Mouse (Mus musculus) heart, adult 9 months (tissue): ENCODE results near the gene Btf3l4.
A peak's percentile ranks its signal among the peaks of the same experiment; 100 is the strongest.

Experiments
- DNase-seq, 2 experiments: peaks; one replicate each; pipeline ENCODE4 v3.0.0; 2022; ENCODE audit warnings: low spot score in 2 of 2

Gene Btf3l4

DNA sequence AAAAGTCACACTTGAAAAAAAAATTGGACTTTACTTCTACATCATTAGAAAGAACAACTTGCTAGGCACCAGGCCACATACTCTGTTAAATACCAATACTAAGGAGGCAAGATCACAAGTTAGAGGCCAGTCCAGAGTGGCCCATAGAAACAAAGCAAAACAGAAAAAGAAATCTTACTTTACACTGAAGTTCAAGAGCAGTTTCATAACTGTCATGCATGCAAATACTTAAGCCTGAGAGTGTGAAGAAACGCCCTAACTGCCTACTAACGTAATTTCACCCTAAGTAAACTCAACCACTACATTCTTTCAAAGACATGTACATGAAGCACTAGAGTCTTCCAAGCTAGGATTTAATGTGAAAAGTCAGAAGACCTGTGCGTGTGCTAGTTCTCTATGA, 7.7 kb downstream of the Btf3l4 start:
- no peak for DNase-seq

DNA sequence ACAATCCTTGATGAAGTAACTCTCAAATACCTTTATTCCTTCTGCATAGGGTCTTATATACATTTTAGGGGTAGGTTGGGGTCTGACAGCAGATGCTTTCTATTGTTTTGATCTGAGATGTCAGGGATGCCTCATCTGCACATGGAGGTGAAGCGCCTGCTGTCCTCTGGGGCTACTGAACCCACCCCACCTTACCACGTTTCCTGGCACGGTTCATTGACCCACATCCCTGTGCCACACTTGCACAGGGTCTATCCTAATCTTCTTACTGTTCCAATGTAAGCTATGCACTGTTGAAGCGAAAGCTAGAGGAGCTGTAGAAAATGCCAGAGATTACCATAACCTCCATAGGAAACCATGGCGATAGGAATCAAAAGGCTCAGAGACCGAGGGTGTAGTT, 21.9 kb downstream of the Btf3l4 start:
- no peak for DNase-seq

- DNase-seq = no peak
Measured at GRCm38 (mm10) chr4:108811142-108811541, 22.3 kb downstream of the Btf3l4 start.

- no peak for DNase-seq
Measured at GRCm38 (mm10) chr4:108803535-108803934, 29.9 kb downstream of the Btf3l4 start.

DNA sequence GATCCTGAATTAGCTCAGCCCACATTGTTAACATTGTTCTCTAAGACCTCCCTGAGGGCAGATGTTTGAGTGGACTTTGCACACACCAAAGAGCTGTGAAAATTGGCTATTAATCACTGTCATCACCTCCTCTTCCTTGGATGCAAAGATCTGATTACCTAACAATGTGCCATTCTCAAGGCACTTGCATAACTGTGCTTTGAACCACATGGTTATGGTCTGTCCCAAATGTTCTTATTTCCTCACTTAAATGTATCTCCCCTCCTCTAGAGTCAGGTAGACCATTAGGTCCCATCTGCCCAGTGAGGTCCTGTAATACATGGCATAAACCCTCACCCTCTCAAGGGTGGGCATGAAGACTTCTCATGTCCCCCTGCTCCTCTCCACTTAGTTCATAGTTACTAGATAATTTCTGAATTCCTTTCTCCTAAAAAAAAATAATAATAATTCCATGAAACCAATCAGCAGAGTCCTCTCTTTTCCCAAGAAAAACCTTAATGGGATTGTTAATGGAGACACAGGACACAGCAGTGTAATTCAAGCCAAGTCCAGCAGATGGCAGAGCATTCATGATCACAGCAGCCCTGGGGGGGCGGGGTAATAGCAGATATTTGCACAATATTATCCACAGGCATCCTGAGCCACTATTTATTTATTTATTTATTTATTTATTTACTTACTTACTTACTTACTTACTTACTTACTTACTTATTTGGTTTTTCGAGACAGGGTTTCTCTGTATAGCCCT, 35.2 kb downstream of the Btf3l4 start:
- peak; percentile 45 to 66 for DNase-seq

GRCm38 (mm10) chr4:108796701-108797100, 36.7 kb downstream of the Btf3l4 start:
- peak in 1 of 2 experiments; percentile 31 for DNase-seq

DNA sequence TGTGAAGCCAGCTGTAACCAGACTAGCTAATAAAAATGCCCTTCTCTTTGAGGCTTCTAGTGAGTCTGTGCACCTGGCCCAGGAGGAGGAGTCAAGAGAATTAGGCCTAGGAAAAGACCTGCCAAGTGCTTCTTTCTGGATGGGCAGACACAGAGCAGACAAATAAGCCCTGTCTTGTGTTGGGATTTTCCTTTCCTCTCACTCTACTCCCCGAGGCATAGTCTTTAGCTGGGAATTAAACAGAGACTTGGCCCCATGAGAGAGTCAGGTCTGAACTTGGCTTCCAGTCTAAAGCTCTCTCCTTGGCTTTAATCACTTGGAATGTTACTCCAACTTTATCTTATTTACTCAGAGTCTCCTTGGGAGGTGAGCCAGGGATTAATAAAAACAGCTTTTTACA, 39.5 kb downstream of the Btf3l4 start:
- DNase-seq = peak; percentile 15 to 31

GRCm38 (mm10) chr4:108790507-108790906, 42.9 kb downstream of the Btf3l4 start:
- no peak for DNase-seq

DNA sequence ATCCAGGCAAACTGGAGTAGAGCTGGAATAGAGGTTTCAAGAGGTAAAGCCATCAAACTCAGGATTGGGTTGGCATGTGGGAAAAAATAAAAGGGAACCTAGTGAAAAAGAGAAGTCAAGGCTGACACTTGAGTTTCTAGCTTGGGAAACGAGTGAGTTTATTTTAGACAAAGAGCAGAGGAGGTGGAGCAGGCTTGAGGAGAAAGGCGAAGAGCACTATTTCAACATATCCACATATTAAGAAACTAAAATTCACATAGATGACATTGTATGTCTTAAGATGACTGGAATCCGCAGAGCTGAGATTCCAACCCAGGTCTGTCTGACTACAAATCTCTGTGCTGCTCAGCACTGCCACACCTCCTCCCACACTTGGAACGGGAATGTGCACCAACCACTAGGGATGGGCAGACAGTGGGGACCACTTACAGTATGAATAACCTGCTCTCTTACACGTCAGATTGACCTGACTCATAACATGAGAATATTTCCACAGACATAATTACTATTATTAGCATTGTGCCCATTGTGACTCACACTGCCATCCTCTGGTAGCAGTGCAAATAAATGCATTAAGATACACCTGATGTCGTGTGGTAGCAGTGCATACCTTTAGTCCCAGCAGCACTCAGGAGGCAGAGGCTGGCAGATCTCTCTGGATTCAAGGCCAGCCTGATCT, 44.0 kb downstream of the Btf3l4 start:
- DNase-seq = no peak

DNA sequence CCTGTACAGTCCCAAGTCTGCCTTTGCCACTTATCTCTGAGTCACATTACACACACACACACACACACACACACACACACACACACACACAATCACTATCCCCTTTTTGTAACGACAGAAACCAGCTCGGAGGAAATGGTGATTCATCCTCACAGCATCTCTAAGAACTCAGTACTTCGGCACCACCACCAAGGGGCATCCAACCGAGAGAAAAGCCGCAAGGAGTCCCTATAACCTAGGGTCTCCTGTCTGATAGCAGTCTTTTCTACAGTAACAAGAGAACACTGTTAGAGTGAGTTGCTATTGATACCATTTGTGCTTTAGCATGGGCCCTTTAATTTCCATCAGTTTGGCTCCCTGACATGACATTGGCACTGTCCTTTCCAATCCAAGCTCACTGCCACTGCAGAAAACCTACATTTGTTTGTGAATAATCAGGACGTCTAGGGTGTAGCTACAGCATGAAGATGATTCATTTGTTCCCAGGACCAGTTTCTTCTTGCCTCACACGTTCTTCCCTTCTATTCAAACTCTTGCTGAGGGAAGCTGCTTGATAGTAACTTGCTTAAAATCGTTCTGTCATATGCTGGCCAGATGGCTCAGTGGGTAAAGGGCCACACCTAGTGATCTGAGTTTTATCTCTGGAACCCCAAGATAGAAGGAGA, 50.9 kb downstream of the Btf3l4 start:
- DNase-seq = no peak

- no peak for DNase-seq
Measured at GRCm38 (mm10) chr4:108781596-108781995, 51.8 kb downstream of the Btf3l4 start.

GRCm38 (mm10) chr4:108780864-108781205, 52.6 kb downstream of the Btf3l4 start:
- DNase-seq = no peak

DNA sequence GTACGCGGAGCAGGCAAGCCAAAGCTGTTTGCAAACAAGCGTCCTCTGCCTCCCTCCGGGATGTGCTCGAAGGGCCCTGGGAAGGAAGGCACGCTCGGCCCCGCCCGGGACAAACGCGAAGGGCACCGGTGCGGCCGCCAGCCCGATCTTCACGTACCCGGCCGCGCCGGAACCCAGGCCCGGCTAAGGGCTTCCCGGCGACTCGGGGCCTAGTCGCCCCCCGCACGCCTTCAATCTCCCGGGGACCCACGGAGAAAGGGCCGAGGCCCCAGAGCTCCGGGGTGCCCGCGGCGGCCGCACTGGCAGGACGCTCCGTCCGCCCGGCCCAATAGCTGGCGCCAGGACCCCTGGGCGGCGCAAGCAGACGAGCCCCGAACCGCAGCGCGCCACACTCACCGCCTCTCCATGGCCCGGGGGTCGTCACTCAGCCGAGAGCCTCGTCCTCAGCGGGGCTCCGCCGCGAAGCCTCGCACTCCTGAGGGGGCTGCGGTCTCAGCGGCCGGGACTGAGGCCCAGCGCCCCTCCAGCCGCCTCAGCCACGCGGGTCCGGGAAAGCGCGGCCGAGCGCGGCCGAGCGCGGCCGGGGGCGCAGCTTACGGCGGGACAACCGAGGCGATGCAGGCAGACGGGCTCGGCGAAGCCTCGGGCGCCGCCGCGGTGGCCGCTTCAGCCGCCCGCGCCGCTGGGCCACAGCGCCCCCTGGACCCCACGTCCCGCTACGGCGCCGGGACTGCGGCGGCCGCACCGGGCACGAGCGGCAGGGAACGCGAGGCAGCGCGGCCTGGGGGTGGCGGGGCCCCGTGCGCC, 53.2 kb downstream of the Btf3l4 start, which contains the start of gene Zfyve9:
Gene Zfyve9, minus strand, starts transcription at position 742 of the 807 bp plus-strand sequence.
- DNase-seq = peak; percentile 73 to 80

- no peak for DNase-seq
Measured at GRCm38 (mm10) chr4:108779763-108780056, 53.7 kb downstream of the Btf3l4 start.

GRCm38 (mm10) chr4:108768527-108768926, 64.9 kb downstream of the Btf3l4 start:
- no peak for DNase-seq
